Mouse (Mus musculus) bone marrow macrophage, adult 2 months (primary cell): ENCODE data around the gene Akap1. TPM values are rescaled to one million over a fixed set of nuclear protein-coding genes. Genes with fewer than 3 reads are reported as not detected.

Experiments
- H3K27ac ChIP-seq: 2 replicates; pipeline ENCODE4 v1.5.1; 2012; ENCODE audit warnings: low read depth, low read length; ENCODE audit not compliant: insufficient read depth
- H3K4me1 ChIP-seq: 2 replicates; pipeline ENCODE4 v1.6.1; 2012; ENCODE audit warnings: low read length; ENCODE audit not compliant: control insufficient read depth, insufficient read depth
- H3K4me3 ChIP-seq: 2 replicates; pipeline ENCODE4 v1.5.1; 2012; ENCODE audit warnings: mild to moderate bottlenecking, low read length, moderate library complexity; ENCODE audit not compliant: insufficient read depth
- CTCF ChIP-seq: IDR thresholded peaks from 2 replicates; pipeline ENCODE4 v1.5.1; 2012; ENCODE audit warnings: low read depth, mild to moderate bottlenecking, low read length, moderate library complexity
- POLR2A ChIP-seq: IDR thresholded peaks from 2 replicates; pipeline ENCODE4 v1.6.1; 2012; ENCODE audit warnings: mild to moderate bottlenecking, low read depth, low read length, borderline replicate concordance
- polyA plus RNA-seq: library from polyadenylated mRNA; stranded (reverse); fragments of >200 nt; gene quantifications from 2 replicates; pipeline ENCODE4 v1.2.4, GENCODE M21; 2012; ENCODE audit not compliant: missing spikeins, insufficient read depth, insufficient read length

Gene Akap1
- polyA plus RNA-seq, 1 experiment = 6.9 TPM

GRCm38 (mm10) chr11:88878011-88878410 is 13.6 kb upstream of the Akap1 start:
- H3K4me1 ChIP-seq = peaks cover 3% of the 10 kb centered on the region; the same call in 1 of the 2 replicates
- H3K27ac ChIP-seq = no peak overlapping the region
- H3K4me3 ChIP-seq = no peak overlapping the region
- TF ChIP-seq POLR2A (no peak), CTCF (no peak)

GRCm38 (mm10) chr11:88873667-88874030 is 9.3 kb upstream of the Akap1 start:
- no peak for TF ChIP-seq CTCF
- no peak for TF ChIP-seq POLR2A
- Histone ChIP-seq H3K27ac (no peak overlapping the region), H3K4me1 (peaks cover 9% of the 10 kb centered on the region), H3K4me3 (peak overlapping the region; percentile 33)

GRCm38 (mm10) chr11:88873027-88873666 is 8.8 kb upstream of the Akap1 start:
- Histone ChIP-seq H3K4me1 (peaks cover 12% of the 10 kb centered on the region), H3K4me3 (peak overlapping the region; percentile 33), H3K27ac (no peak overlapping the region)
- no peak for TF ChIP-seq CTCF
- no peak for TF ChIP-seq POLR2A

GRCm38 (mm10) chr11:88869443-88869842 is 5.1 kb upstream of the Akap1 start:
- peaks cover 16% of the 10 kb centered on the region for H3K4me1 ChIP-seq
- H3K4me3 ChIP-seq = no peak overlapping the region
- no peak overlapping the region for H3K27ac ChIP-seq
- no peak for TF ChIP-seq POLR2A
- no peak for TF ChIP-seq CTCF

GRCm38 (mm10) chr11:88863904-88864457 is 405 bp downstream of the Akap1 start:
- TF ChIP-seq CTCF = no peak
- TF ChIP-seq POLR2A = no peak
- peak overlapping the region; percentile 82 for H3K4me3 ChIP-seq
- peaks cover 21% of the 10 kb centered on the region for H3K4me1 ChIP-seq
- no peak overlapping the region for H3K27ac ChIP-seq

- no peak overlapping the region for H3K27ac ChIP-seq
- no peak for TF ChIP-seq POLR2A
- no peak for TF ChIP-seq CTCF
- H3K4me3 ChIP-seq = peak overlapping the region; percentile 82
- peaks cover 15% of the 10 kb centered on the region for H3K4me1 ChIP-seq
These were observed 1.1 kb downstream of the Akap1 start for GRCm38 (mm10) chr11:88863071-88863903.

GRCm38 (mm10) chr11:88862355-88862754 is 2.0 kb downstream of the Akap1 start:
- H3K4me3 ChIP-seq = peak overlapping the region; percentile 82
- H3K27ac ChIP-seq = no peak overlapping the region
- peaks cover 19% of the 10 kb centered on the region for H3K4me1 ChIP-seq
- TF ChIP-seq POLR2A (no peak), CTCF (no peak)

- H3K4me3 ChIP-seq = no peak overlapping the region
These were observed 3.3 kb downstream of the Akap1 start for GRCm38 (mm10) chr11:88861060-88861459.

GRCm38 (mm10) chr11:88860641-88861040 is 3.7 kb downstream of the Akap1 start:
- Histone ChIP-seq H3K4me3 (no peak overlapping the region), H3K4me1 (peaks cover 31% of the 10 kb centered on the region), H3K27ac (no peak overlapping the region)
- no peak for TF ChIP-seq POLR2A
- no peak for TF ChIP-seq CTCF

More at GRCm38 (mm10) chr11:88861060-88861459, 3.3 kb downstream of the Akap1 start:
- H3K27ac ChIP-seq = no peak overlapping the region
- no peak for TF ChIP-seq CTCF
- TF ChIP-seq POLR2A = no peak
- H3K4me1 ChIP-seq = peaks cover 31% of the 10 kb centered on the region

- peaks cover 24% of the 10 kb centered on the region for H3K4me1 ChIP-seq
- H3K4me3 ChIP-seq = no peak overlapping the region
- TF ChIP-seq POLR2A (no peak), CTCF (no peak)
- no peak overlapping the region for H3K27ac ChIP-seq
These were observed 6.9 kb downstream of the Akap1 start for GRCm38 (mm10) chr11:88857311-88858005.
